Mouse (Mus musculus): ENCODE measurements around the gene Trhr2.
A peak's percentile ranks its signal among the peaks of the same experiment; 100 is the strongest.

The Trhr2 gene

GRCm38 (mm10) chr8:122355642-122356606, 4.6 kb downstream of the Trhr2 start:
- peak in 1 of 2 experiments; percentile 63 for DNase-seq (ENCODE audit: low spot score in 2 of 2)

GRCm38 (mm10) chr8:122354157-122354556, 6.4 kb downstream of the Trhr2 start:
- DNase-seq (ENCODE audit: low spot score in 2 of 2) = no peak

GRCm38 (mm10) chr8:122350309-122351089, 10.0 kb downstream of the Trhr2 start:
- no peak for DNase-seq (ENCODE audit: low spot score in 2 of 2)

- no peak for DNase-seq (ENCODE audit: low spot score in 2 of 2)
These were observed 10.9 kb downstream of the Trhr2 start for GRCm38 (mm10) chr8:122349357-122350297.

- no peak for DNase-seq (ENCODE audit: low spot score in 2 of 2)
These were observed 12.6 kb downstream of the Trhr2 start for GRCm38 (mm10) chr8:122347811-122348552.

GRCm38 (mm10) chr8:122345181-122346095, 15.1 kb downstream of the Trhr2 start:
- DNase-seq (ENCODE audit: low spot score in 2 of 2) = no peak

- no peak for DNase-seq (ENCODE audit: low spot score in 2 of 2)
These were observed 16.3 kb downstream of the Trhr2 start for GRCm38 (mm10) chr8:122344219-122344618.

GRCm38 (mm10) chr8:122343758-122344157, 16.8 kb downstream of the Trhr2 start:
- no peak for DNase-seq (ENCODE audit: low spot score in 2 of 2)

- DNase-seq (ENCODE audit: low spot score in 2 of 2) = no peak
These were observed 17.2 kb downstream of the Trhr2 start for GRCm38 (mm10) chr8:122343341-122343740.

GRCm38 (mm10) chr8:122342806-122343209, 17.7 kb downstream of the Trhr2 start:
- peak in 1 of 2 experiments; percentile 56 for DNase-seq (ENCODE audit: low spot score in 2 of 2)

GRCm38 (mm10) chr8:122342362-122342761, 18.2 kb downstream of the Trhr2 start:
- no peak for DNase-seq (ENCODE audit: low spot score in 2 of 2)

- no peak for DNase-seq (ENCODE audit: low spot score in 2 of 2)
These were observed 18.8 kb downstream of the Trhr2 start for GRCm38 (mm10) chr8:122341790-122342189.

- DNase-seq (ENCODE audit: low spot score in 2 of 2) = no peak
These were observed 19.8 kb downstream of the Trhr2 start for GRCm38 (mm10) chr8:122340761-122341160.

- no peak for DNase-seq (ENCODE audit: low spot score in 2 of 2)
These were observed 21.7 kb downstream of the Trhr2 start for GRCm38 (mm10) chr8:122338852-122339251.

GRCm38 (mm10) chr8:122336251-122336910, 24.2 kb downstream of the Trhr2 start:
- no peak for DNase-seq (ENCODE audit: low spot score in 2 of 2)

- DNase-seq (ENCODE audit: low spot score in 2 of 2) = no peak
These were observed 24.8 kb downstream of the Trhr2 start for GRCm38 (mm10) chr8:122335638-122336250.

- no peak for DNase-seq (ENCODE audit: low spot score in 2 of 2)
These were observed 25.6 kb downstream of the Trhr2 start for GRCm38 (mm10) chr8:122334791-122335490.

- DNase-seq (ENCODE audit: low spot score in 2 of 2) = no peak
These were observed 27.0 kb downstream of the Trhr2 start for GRCm38 (mm10) chr8:122333531-122333930.

Data from frontal cortex, postnatal 25 days (tissue).